Mouse (Mus musculus): Measurements from ENCODE around the gene Gm1979. TPM values are rescaled to one million over a fixed set of nuclear protein-coding genes. Genes with fewer than 3 reads are reported as not detected.
"Not testable (repeated sequence)": the region's sequence is repeated elsewhere in the genome, so short reads cannot be mapped to it uniquely, and the experiment has no call there.

The Gm1979 gene
- polyA plus RNA-seq (2015; fragmentation: Nextera tagmentation; extraction: Ambion mirVana), result 0.19 TPM in 1 of 2 replicates, not detected in the other

DNA sequence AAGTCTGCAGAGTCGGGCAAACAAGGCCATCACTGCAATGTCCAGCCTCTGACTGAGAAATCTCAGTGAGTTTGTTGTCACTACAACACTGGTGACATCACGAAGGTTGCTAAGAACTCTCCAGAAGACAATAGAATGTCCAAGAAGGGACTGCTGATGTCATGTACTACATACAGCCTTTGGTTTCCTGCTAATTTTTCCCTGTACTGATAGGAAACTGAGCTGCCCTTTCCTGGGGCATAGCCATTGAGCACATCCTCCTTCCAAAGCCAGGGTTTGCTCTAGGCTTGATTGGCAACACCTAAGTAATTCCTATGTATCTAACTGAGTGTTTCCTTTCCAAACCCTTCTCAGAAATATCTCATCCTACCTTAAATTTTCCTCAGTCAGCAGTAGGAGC lies at the start of gene Gm1979:
Gene Gm1979 (minus strand): TSS at position 101 of the 400 bp plus-strand sequence.
- not testable (repeated sequence) for H3K27ac ChIP-seq; H3K27me3 ChIP-seq; H3K9me3 ChIP-seq (replicated peaks); ATAC-seq (replicated peaks; ENCODE audit: low FRiP score); H3K36me3 ChIP-seq; H3K9ac ChIP-seq; H3K4me3 ChIP-seq (replicated peaks); H3K4me1 ChIP-seq; H3K4me2 ChIP-seq
- whole genome bisulfite sequencing, result 95% methylated on average over 1 of the region's 2 CpGs

DNA sequence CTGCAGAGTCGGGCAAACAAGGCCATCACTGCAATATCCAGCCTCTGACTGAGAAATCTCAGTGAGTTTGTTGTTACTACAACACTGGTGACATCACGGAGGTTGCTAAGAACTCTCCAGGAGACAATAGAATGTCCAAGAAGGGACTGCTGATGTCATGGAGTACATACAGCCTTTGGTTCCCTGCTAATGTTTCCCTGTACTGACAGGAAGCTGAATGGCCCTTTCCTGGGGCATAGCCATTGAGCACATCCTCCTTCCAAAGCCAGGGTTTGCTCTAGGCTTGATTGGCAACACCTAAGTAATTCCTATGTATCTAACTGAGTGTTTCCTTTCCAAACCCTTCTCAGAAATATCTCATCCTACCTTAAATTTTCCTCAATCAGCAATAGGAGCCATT lies 34.9 kb upstream of the Gm1979 start, which contains the start of gene Speer4a:
Gene Speer4a (minus strand): TSS at position 101 of the 400 bp plus-strand sequence.
- not testable (repeated sequence) for H3K36me3 ChIP-seq; H3K9me3 ChIP-seq (replicated peaks); H3K9ac ChIP-seq; H3K4me2 ChIP-seq; H3K4me1 ChIP-seq; ATAC-seq (replicated peaks; ENCODE audit: low FRiP score); H3K4me3 ChIP-seq (replicated peaks); H3K27ac ChIP-seq; H3K27me3 ChIP-seq
- WGBS, result 85% methylated on average over 2 of the region's 2 CpGs

DNA sequence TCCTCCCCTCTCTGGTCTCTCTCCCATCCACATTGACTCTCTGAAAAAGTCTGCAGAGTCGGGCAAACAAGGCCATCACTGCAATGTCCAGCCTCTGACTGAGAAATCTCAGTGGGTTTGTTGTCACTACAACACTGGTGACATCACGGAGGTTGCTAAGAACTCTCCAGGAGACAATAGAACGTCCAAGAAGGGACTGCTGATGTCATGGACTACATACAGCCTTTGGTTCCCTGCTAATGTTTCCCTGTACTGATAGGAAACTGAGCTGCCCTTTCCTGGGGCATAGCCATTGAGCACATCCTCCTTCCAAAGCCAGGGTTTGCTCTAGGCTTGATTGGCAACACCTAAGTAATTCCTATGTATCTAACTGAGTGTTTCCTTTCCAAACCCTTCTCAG lies 18.2 kb upstream of the Gm1979 start, which contains the start of gene Gm5862:
Gene Gm5862 (minus strand): TSS at position 101 of the 400 bp plus-strand sequence.
- not testable (repeated sequence) for H3K4me1 ChIP-seq; H3K4me2 ChIP-seq; H3K9me3 ChIP-seq (replicated peaks); H3K36me3 ChIP-seq; ATAC-seq (replicated peaks; ENCODE audit: low FRiP score); H3K4me3 ChIP-seq (replicated peaks); H3K27me3 ChIP-seq; H3K27ac ChIP-seq; H3K9ac ChIP-seq
- no CpG with 5 or more reads among the region's 3 CpGs for WGBS

DNA sequence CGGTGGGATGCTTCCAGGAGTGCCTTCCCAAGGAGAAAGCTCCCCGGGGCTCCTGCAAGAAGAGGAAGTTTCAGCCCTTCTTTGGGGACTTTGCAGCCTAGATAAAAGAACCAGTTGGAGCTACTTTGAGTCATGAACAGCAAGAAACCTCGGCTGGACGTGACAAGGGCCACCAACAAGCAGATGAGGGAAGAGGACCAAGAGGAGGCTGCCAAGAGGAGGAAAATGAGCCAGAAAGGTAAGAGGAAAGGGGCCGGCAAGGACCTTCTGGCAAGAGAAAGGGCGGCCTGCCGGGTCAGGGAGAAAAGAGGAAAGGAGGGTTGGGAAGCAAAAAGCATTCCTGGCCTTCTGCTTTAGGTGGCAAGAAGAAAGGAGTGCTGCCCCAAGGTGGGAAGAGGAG lies 3.1 kb upstream of the Gm1979 start:
- H3K9ac ChIP-seq; H3K9me3 ChIP-seq (replicated peaks); H3K36me3 ChIP-seq; H3K4me1 ChIP-seq; H3K27me3 ChIP-seq; H3K4me2 ChIP-seq; H3K4me3 ChIP-seq (replicated peaks); H3K27ac ChIP-seq: not testable (repeated sequence)
- 69% methylated on average over 7 of the region's 7 CpGs for WGBS
- ATAC-seq (replicated peaks; ENCODE audit: low FRiP score), result peak; percentile 15; the same call in 1 of the 2 replicates

DNA sequence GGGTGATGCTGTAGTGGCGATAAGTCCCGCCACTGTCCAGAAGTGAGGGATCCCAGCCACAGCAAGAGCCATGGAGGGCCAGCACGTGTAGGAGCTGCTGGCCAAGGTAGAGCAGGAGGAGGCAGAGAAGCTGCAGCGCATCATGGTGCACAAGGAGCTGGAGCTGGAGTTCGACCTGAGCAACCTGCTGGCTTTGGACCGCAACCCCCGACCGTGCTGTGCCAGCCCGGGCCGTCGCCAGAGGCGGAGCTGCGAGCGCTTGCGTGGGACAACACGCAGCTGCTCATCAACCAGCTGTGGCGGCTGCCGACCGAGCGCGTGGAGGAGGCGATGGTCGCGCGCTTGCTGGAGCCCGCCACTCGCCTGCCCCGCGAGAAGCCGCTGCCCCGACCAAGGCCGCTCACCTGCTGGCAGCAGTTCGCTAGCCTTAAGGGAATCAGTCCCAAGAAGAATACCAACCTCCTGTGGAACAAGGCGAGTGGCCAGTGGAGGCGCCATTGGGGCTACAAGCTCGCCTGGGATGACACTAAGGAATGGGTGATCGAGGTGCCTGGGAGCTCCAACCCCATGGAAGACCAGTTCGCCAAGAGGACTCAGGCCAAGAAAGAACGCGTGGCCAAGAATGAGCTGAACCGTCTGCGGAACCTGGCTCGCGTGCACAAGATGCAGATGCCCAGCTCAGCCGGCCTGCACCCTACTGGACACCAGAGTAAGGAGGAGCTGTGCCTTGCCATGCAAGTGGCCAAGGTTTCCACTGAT lies 2.5 kb upstream of the Gm1979 start:
- Histone ChIP-seq H3K4me2 (peak overlapping the region; percentile 58), H3K4me3 (replicated peaks) (peak overlapping the region; percentile 31)
- WGBS, result 19% methylated on average over 45 of the region's 45 CpGs
- ATAC-seq (replicated peaks; ENCODE audit: low FRiP score), result peak; percentile 89
- not testable (repeated sequence) for H3K36me3 ChIP-seq; H3K27me3 ChIP-seq; H3K9me3 ChIP-seq (replicated peaks); H3K27ac ChIP-seq; H3K9ac ChIP-seq; H3K4me1 ChIP-seq

DNA sequence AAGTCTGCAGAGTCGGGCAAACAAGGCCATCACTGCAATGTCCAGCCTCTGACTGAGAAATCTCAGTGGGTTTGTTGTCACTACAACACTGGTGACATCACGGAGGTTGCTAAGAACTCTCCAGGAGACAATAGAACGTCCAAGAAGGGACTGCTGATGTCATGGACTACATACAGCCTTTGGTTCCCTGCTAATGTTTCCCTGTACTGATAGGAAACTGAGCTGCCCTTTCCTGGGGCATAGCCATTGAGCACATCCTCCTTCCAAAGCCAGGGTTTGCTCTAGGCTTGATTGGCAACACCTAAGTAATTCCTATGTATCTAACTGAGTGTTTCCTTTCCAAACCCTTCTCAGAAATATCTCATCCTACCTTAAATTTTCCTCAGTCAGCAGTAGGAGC lies 16.0 kb downstream of the Gm1979 start, which contains the start of gene Gm21698:
Gene Gm21698 (minus strand): TSS at position 101 of the 400 bp plus-strand sequence.
- not testable (repeated sequence) for H3K27ac ChIP-seq; H3K4me2 ChIP-seq; H3K36me3 ChIP-seq; H3K9me3 ChIP-seq (replicated peaks); ATAC-seq (replicated peaks; ENCODE audit: low FRiP score); H3K4me3 ChIP-seq (replicated peaks); H3K4me1 ChIP-seq; H3K27me3 ChIP-seq; H3K9ac ChIP-seq
- whole genome bisulfite sequencing, result no CpG with 5 or more reads among the region's 3 CpGs

DNA sequence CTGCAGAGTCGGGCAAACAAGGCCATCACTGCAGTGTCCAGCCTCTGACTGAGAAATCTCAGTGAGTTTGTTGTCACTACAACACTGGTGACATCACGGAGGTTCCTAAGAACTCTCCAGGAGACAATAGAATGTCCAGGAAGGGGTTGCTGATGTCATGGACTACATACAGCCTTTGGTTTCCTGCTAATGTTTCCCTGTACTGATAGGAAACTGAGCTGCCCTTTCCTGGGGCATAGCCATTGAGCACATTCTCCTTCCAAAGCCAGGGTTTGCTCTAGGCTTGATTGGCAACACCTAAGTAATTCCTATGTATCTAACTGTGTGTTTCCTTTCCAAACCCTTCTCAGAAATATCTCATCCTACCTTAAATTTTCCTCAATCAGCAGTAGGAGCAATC lies 32.0 kb downstream of the Gm1979 start, which contains the start of gene Gm21680:
Gene Gm21680 (minus strand): TSS at position 101 of the 400 bp plus-strand sequence.
- H3K27ac ChIP-seq; H3K36me3 ChIP-seq; H3K4me1 ChIP-seq; H3K9ac ChIP-seq; H3K9me3 ChIP-seq (replicated peaks); ATAC-seq (replicated peaks; ENCODE audit: low FRiP score); H3K4me3 ChIP-seq (replicated peaks); H3K27me3 ChIP-seq; H3K4me2 ChIP-seq: not testable (repeated sequence)
- no CpG with 5 or more reads among the region's 2 CpGs for WGBS

DNA sequence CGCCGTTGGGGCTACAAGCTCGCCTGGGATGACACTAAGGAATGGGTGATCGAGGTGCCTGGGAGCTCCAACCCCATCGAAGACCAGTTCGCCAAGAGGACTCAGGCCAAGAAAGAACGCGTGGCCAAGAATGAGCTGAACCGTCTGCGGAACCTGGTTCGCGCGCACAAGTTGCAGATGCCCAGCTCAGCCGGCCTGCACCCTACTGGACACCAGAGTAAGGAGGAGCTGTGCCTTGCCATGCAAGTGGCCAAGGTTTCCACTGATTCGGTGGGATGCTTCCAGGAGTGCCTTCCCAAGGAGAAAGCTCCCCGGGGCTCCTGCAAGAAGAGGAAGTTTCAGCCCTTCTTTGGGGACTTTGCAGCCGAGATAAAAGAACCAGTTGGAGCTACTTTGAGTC lies 47.5 kb downstream of the Gm1979 start:
- H3K4me1 ChIP-seq; H3K27ac ChIP-seq; H3K27me3 ChIP-seq; H3K36me3 ChIP-seq; H3K9me3 ChIP-seq (replicated peaks); H3K9ac ChIP-seq: not testable (repeated sequence)
- WGBS, result 60% methylated on average over 17 of the region's 17 CpGs
- 0 out of 2 replicates have a peak, but pooled peaks have one; percentile 56 for ATAC-seq (replicated peaks; ENCODE audit: low FRiP score)
- H3K4me2 ChIP-seq, result peak overlapping the region; percentile 48
- peak overlapping the region; percentile 23; the same call in 1 of the 2 replicates for H3K4me3 ChIP-seq (replicated peaks)

DNA sequence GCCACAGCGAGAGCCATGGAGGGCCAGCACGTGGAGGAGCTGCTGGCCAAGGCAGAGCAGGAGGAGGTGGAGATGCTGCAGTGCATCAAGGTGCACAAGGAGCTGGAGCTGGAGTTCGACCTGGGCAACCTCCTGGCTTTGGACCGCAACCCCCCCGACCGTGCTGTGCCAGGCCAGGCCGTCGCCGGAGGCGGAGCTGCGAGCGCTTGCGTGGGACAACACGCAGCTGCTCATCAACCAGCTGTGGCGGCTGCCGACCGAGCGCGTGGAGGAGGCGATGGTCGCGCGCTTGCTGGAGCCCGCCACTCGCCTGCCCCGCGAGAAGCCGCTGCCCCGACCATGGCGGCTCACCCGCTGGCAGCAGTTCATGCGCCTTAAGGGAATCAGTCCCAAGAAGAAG lies 48.0 kb downstream of the Gm1979 start:
- H3K4me3 ChIP-seq (replicated peaks), result peak overlapping the region; percentile 23; the same call in 1 of the 2 replicates
- not testable (repeated sequence) for H3K27ac ChIP-seq; H3K9ac ChIP-seq; H3K27me3 ChIP-seq; H3K9me3 ChIP-seq (replicated peaks); H3K4me1 ChIP-seq; H3K36me3 ChIP-seq
- peak; percentile 49 for ATAC-seq (replicated peaks; ENCODE audit: low FRiP score)
- H3K4me2 ChIP-seq, result peak overlapping the region; percentile 48
- WGBS, result 29% methylated on average over 32 of the region's 32 CpGs

DNA sequence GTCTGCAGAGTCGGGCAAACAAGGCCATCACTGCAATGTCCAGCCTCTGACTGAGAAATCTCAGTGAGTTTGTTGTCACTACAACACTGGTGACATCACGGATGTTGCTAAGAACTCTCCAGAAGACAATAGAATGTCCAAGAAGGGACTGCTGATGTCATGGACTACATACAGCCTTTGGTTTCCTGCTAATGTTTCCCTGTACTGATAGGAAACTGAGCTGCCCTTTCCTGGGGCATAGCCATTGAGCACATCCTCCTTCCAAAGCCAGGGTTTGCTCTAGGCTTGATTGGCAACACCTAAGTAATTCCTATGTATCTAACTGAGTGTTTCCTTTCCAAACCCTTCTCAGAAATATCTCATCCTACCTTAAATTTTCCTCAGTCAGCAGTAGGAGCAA lies 50.3 kb downstream of the Gm1979 start, which contains the start of gene Gm21671:
Gene Gm21671 (minus strand): TSS at position 101 of the 400 bp plus-strand sequence.
- not testable (repeated sequence) for H3K4me2 ChIP-seq; ATAC-seq (replicated peaks; ENCODE audit: low FRiP score); H3K36me3 ChIP-seq; H3K9me3 ChIP-seq (replicated peaks); H3K4me3 ChIP-seq (replicated peaks); H3K27ac ChIP-seq; H3K9ac ChIP-seq; H3K27me3 ChIP-seq; H3K4me1 ChIP-seq
- 76% methylated on average over 2 of the region's 2 CpGs for WGBS

Measured in kidney, embryonic 15.5 days (tissue).